In the genomic region with DNA sequence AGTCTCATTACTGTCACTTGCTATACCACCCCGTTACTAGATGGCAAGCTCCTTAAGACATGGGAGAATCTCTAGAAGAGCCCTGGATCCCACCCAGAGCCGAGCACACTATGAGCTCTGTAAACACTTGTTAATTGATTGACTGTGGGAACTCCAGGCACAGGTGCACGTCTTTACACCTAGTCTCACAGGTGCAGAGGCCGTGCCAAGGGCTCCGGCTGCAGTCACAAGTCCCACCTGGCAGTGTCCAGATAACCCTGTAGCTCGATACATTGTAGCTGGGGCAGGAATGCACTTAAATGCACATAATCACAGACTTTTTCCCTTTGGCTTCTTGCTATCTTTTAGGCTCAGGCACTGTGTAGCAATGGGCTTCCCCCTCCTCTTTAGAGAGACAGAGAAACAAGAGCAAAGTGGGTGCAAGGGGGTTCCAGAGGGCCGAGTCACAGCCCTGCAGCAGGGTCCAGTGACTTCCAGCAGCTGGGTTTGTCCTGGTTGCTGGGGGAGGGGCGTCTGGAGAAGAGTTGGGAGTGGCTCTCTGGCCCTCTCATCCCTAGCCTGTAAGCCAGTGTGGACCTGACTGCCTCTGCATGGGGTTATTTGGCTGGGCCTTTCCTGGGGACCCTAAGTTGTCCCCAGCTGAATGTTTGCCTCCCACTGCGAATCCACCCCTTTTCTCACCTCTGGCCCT, we compare ENCODE assay signal across 8 mouse cellular contexts. TPM values are rescaled to one million over a fixed set of nuclear protein-coding genes. Genes with fewer than 3 reads are reported as not detected.
DNase-seq lines count a peak whose midpoint lies in the region; ATAC-seq lines count a peak whose summit lies in the region.
"Had no signal": no experiment of that assay in that cellular context is flagged by ENCODE, and none has a peak within 500 bp of the region (broad histone marks: within the 10 kb centered on the region; RNA-seq: fewer than 3 reads in every experiment).

No protein-coding gene starts in this region.

- intact Hi-C loops in heart, postnatal 25 days (cut with DNase I): loop anchor here (2.0 kb wide), 1 partner anchor 29 kb away; no protein-coding TSS in a partner anchor

- peak overlapping the region; percentile 99 for H3K9ac ChIP-seq in midbrain, embryonic 13.5 days (replicated peaks)

- peak overlapping the region; percentile 69 for H3K4me3 ChIP-seq in forebrain, embryonic 10.5 days
- H3K4me3 ChIP-seq in midbrain, embryonic 13.5 days (replicated peaks): peak overlapping the region; percentile 84

- peaks cover 98% of the 10 kb centered on the region for H3K4me1 ChIP-seq in forebrain, embryonic 10.5 days
- H3K4me1 ChIP-seq in midbrain, embryonic 13.5 days (replicated peaks): peaks cover 85% of the 10 kb centered on the region

- H3K27ac ChIP-seq in forebrain, embryonic 10.5 days: peak overlapping the region; percentile 97
- H3K27ac ChIP-seq in midbrain, embryonic 13.5 days: peak overlapping the region; percentile 99

- no peaks in the 10 kb centered on the region for H3K9me3 ChIP-seq in forebrain, embryonic 10.5 days
- no peaks in the 10 kb centered on the region for H3K9me3 ChIP-seq in midbrain, embryonic 13.5 days

- peak overlapping the region; percentile 85 for H3K4me2 ChIP-seq in midbrain, embryonic 13.5 days (replicated peaks)

- peak; percentile 50 for DNase-seq in right cerebral cortex, postnatal 14 days
- DNase-seq in right cerebral cortex, postnatal 36 days (ENCODE audit: low spot score in 2 of 2): no peak
- DNase-seq in forebrain, embryonic 10.5 days (ENCODE audit: extremely low spot score, low spot score): peak; percentile 53
- peak; percentile 56 for DNase-seq in heart, postnatal 25 days (ENCODE audit: low spot score)
- DNase-seq in kidney, postnatal 36 days: peak; percentile 84
- no peak for DNase-seq in thymus, postnatal 10 days (ENCODE audit: low spot score in 2 of 2)

- ATAC-seq in midbrain, embryonic 13.5 days: 0 out of 2 replicates have a peak, but pooled peaks have one; percentile 0

- no peaks in the 10 kb centered on the region for H3K36me3 ChIP-seq in forebrain, embryonic 10.5 days (replicated peaks)
- H3K36me3 ChIP-seq in midbrain, embryonic 13.5 days: no peaks in the 10 kb centered on the region

- 11% methylated on average over 9 of the region's 9 CpGs for WGBS in forebrain, embryonic 10.5 days
- 2% methylated on average over 9 of the region's 9 CpGs for WGBS in midbrain, embryonic 13.5 days

- peaks cover 5% of the 10 kb centered on the region for H3K27me3 ChIP-seq in forebrain, embryonic 10.5 days (ENCODE audit: poor library complexity, severe bottlenecking)
- H3K27me3 ChIP-seq in midbrain, embryonic 13.5 days: no peaks in the 10 kb centered on the region

RNA-seq across cellular contexts. Expression of a gene that starts 3.4 kb away (rescaled TPM):
- 9.5 and 10.9 TPM in 2 replicates for polyA plus RNA-seq in forebrain, embryonic 10.5 days (2016; fragmentation: Nextera tagmentation; extraction: Ambion mirVana)
- 100 to 1,000 TPM; 102 to 117 TPM for total RNA-seq in heart, postnatal 25 days (2021)
- polyA plus RNA-seq in midbrain, embryonic 13.5 days (2015; fragmentation: Nextera tagmentation; extraction: Ambion mirVana): 99.6 and 106 TPM in 2 replicates

RNA-seq across cellular contexts. Expression of a gene that starts 14.6 kb away (rescaled TPM):
- polyA plus RNA-seq in forebrain, embryonic 10.5 days (2016; fragmentation: Nextera tagmentation; extraction: Ambion mirVana): 69.7 and 77.3 TPM in 2 replicates
- total RNA-seq in heart, postnatal 25 days (2021): 10 to 100 TPM; 45.2 to 48.8 TPM
- polyA plus RNA-seq in midbrain, embryonic 13.5 days (2015; fragmentation: Nextera tagmentation; extraction: Ambion mirVana): 83.5 and 90.3 TPM in 2 replicates

RNA-seq across cellular contexts. Expression of a gene that starts 31.3 kb away (rescaled TPM):
- 1.5 TPM in 2 replicates for polyA plus RNA-seq in forebrain, embryonic 10.5 days (2016; fragmentation: Nextera tagmentation; extraction: Ambion mirVana)
- total RNA-seq in heart, postnatal 25 days (2021): 100 to 1,000 TPM in 1 of 2 experiments, 10 to 100 TPM in 1; 61.2 to 129 TPM
- 1.2 and 1.9 TPM in 2 replicates for polyA plus RNA-seq in midbrain, embryonic 13.5 days (2015; fragmentation: Nextera tagmentation; extraction: Ambion mirVana)

RNA-seq across cellular contexts. Expression of a gene that starts 42.7 kb away (rescaled TPM):
- not detected in 2 replicates for polyA plus RNA-seq in forebrain, embryonic 10.5 days (2016; fragmentation: Nextera tagmentation; extraction: Ambion mirVana)
- not detected for total RNA-seq in heart, postnatal 25 days (2021)
- not detected in 2 replicates for polyA plus RNA-seq in midbrain, embryonic 13.5 days (2015; fragmentation: Nextera tagmentation; extraction: Ambion mirVana)
- total RNA-seq: left cerebral cortex, postnatal 14 days had no signal

RNA-seq across cellular contexts. Expression of a gene that starts 51.5 kb away (rescaled TPM):
- 22.9 and 24.1 TPM in 2 replicates for polyA plus RNA-seq in forebrain, embryonic 10.5 days (2016; fragmentation: Nextera tagmentation; extraction: Ambion mirVana)
- total RNA-seq in heart, postnatal 25 days (2021): 10 to 100 TPM; 73.0 to 78.1 TPM
- 34.2 and 34.5 TPM in 2 replicates for polyA plus RNA-seq in midbrain, embryonic 13.5 days (2015; fragmentation: Nextera tagmentation; extraction: Ambion mirVana)

Comparison
In these comparisons a context has a peak if more than half of its experiments do, and no peak if none do; other contexts are left out.
1. DNase-seq: peak in right cerebral cortex, postnatal 14 days (single experiment), forebrain, embryonic 10.5 days (single experiment), heart, postnatal 25 days (single experiment) and kidney, postnatal 36 days (2 of 2); none in right cerebral cortex, postnatal 36 days (0 of 2) and thymus, postnatal 10 days (0 of 2).